Mouse (Mus musculus) CH12.LX (cell line): ENCODE measurements around the gene Itga9.

Experiments used
- CTCF ChIP-seq, 2 experiments: IDR thresholded peaks in 1 of 2; conservative IDR thresholded peaks in 1 of 2; 2 replicates each; pipeline ENCODE4 v1.5.1; 2011 to 2012; ENCODE audit warnings: low read depth in 2 of 2, low read length in 2 of 2, improper control_type of control experiment in 1 of 2, inconsistent platforms in 1 of 2, mild to moderate bottlenecking in 1 of 2, moderate library complexity in 1 of 2
- ELF1 ChIP-seq: IDR thresholded peaks from 2 replicates; pipeline ENCODE4 v1.6.1; 2014; ENCODE audit warnings: low read depth, mild to moderate bottlenecking, inconsistent platforms, low read length, improper control_type of control experiment
- POLR2A ChIP-seq: IDR thresholded peaks from 2 replicates; pipeline ENCODE4 v1.6.1; 2011; ENCODE audit warnings: low read depth, mild to moderate bottlenecking, improper control_type of control experiment, low read length
- SIN3A ChIP-seq: IDR thresholded peaks from 2 replicates; pipeline ENCODE4 v1.6.1; 2012; ENCODE audit warnings: low read length, improper control_type of control experiment, inconsistent platforms
- TCF12 ChIP-seq: IDR thresholded peaks from 2 replicates; pipeline ENCODE4 v1.6.1; 2014; ENCODE audit warnings: low read depth, mild to moderate bottlenecking, inconsistent platforms, low read length, improper control_type of control experiment

- TF ChIP-seq TCF12 (no peak), CTCF (conservative IDR thresholded peaks at IDR 0.05 in 1 of 2, IDR thresholded peaks at IDR 0.05 in 1 of 2; ENCODE audit: low read depth in 2 of 2, low read length in 2 of 2) (peak; percentile 28 to 59; a peak in 3 of 4 replicates), SIN3A (no peak), ELF1 (no peak), POLR2A (no peak)
Measured at GRCm38 (mm10) chr9:118589249-118589648, 17.2 kb upstream of the Itga9 start.
